Mouse (Mus musculus) mouse embryonic stem cell (cell line): ENCODE data around the gene Ppara.
"Not testable (repeated sequence)": the region's sequence is repeated elsewhere in the genome, so short reads cannot be mapped to it uniquely, and the experiment has no call there.

ENCODE experiments used
- in situ Hi-C, 2 experiments: fragments of 300-500 bp; cut with MboI; formaldehyde crosslinking; loops; 1 replicate in 1 of 2; 3 replicates in 1 of 2; pipeline ENCODE4 v1.14.3; 2019 to 2020; ENCODE audit warnings: low sequenced_read_pairs in 2 of 2, low pct_unique_long_range_greater_than_20kb in 1 of 2, mixed read lengths in 1 of 2; ENCODE audit not compliant: unreplicated experiment in 1 of 2

Ppara gene

DNA sequence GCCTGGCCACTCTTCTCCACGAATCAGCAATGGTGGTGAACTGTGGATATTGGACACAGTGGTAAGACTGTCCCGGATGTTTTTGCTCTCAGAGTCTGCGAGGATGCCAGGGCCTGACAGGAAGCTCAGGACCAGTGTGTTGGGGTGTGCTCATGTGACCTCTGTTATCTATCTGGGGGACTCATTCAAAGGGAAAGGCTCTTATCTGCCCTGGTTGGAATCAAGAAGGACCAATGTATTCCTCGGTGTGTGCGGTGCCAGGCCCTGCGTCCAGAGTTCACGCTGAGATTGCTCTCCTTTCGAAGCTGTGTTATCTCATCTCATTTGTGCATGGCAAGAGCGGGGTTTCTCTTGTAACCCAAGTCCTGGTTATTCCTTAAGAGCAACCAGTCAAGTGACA lies 39.6 kb downstream of the Ppara start:
- in situ Hi-C loops, result no loop called here

DNA sequence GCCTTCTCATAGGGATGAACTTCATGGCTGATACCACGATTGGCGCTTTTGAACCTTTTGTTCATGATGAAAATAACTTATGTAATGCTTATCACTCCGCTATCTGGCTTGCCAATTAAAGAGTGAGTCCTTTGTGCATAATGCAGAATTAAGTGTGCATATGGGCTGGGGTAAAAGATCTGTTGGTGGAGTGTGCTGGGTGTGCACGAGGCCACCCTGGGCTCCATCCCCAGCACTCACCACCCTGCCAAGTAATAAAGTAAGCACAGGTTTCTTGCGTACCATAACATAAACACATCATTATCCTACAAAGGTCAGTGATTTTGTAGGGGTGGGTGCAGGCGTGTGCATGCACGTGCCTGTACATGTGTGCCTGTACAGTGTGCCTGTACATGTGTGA lies 40.2 kb downstream of the Ppara start:
- in situ Hi-C loops, result no loop called here

DNA sequence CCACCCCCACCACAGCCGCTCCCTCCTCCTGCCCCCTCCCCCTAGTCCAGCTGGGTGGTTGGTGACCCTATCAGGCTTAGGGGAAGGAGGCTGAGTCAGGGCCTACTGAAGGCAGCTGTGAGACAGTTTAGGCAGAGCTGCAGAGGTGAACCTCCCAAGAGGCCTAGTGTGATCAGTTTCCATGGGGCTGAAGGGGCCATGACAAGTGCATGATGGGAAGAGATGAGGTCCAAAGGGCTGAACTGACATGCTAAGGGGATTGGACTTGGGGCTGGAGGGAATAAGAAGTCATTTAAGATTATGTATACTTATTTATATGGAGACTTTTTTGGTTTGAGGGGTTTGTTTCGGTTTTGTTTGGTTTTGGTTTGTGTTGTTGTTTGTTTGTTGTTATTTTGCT lies 41.5 kb downstream of the Ppara start:
- in situ Hi-C loops, result no loop called here

DNA sequence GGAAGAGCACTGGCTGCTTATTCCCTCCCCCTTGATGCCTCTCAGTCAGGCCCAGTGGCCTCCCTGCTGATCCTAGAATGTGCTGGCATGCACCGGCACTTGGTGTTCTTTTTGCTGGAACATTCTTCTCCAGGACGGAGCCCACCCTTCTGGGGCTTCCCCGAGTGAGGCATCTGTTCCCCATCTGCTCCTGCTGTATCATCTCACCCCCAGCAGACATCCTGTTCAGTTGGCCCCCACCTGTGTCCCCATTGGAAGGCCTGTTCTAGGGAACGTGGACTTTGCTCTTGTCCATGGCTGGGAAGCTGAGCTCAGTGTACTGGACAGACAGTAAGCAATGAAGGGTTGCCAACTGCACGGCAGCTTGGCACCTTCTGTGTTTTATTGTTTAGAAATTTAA lies 42.0 kb downstream of the Ppara start:
- in situ Hi-C loops, result no loop called here

DNA sequence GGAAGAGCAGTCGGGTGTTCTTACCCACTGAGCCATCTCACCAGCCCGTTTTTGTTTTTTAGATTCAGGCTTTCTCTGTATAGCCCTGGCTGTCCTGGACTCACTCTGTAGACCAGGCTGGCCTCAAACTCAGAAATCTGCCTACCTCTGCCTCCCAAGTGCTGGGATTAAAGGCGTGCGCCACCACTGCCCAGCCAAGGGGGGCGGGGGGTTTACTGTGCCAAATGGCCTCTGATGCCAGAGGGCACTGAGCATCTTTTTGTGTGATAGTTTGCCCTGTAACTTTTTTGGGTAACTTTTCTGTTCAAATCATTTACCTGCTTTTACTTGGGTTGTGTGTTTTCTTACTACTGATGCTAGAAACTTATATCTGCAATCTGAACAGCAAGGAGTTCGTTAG lies 44.1 kb downstream of the Ppara start:
- in situ Hi-C loops, result not testable (repeated sequence)

DNA sequence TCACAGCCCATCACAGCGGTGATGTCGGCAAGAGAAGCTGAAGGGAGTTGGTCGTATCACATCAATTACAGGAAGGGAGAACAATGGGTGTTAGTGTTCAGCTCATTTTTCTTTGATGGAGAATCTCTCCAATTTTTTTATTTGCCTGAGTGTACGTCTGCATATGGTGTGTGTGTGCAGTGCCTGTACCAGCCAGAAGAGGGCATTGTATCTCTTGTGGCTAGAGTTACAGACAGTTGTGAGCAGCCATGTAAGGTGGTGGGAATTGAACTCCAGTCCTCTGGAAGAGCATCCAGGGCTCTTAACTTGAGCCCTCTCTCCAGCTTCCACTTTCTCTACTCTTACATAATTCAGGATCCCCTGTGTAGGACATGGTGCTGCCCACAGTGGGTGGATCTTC lies 48.4 kb downstream of the Ppara start:
- in situ Hi-C loops, result no loop called here

DNA sequence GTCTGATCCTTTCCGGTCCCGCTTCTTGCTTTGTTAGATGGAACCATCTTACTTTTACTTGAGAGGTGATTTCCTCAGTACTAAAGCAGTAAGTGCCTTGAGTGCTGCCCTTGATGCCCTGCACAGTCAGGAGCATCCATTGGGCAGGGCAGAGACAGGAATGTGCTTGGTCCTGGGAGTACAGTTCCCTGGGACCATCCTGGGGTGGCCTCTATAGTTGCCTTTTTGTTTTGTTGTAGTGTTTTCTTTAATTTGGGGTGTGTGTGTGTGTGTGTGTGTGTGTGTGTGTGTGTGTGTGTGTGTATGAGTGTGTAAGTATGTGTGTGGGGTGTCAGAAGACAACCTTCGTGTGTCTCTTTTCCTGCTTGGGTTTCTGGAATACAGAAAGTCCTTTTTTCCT lies 49.6 kb downstream of the Ppara start:
- in situ Hi-C loops, result no loop called here

DNA sequence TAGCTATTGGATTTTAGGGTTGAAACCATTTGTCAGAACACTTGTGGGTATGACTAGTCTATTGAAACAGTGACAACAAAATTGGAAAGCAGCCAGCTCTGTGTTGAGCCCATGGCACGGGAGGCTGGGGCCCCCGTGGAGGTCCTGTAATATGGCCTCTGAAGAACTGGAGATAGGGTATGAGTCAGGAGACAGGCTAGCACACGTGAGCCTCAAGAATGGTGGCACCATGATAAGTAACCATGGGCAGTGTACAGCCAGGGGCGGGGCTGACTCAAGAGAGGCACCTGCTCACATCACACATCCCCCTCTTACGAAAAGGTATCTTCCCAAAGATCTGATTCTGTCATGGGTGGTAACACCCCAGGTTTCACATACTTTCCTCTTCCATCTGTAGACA lies 51.9 kb downstream of the Ppara start:
- in situ Hi-C loops, result no loop called here

DNA sequence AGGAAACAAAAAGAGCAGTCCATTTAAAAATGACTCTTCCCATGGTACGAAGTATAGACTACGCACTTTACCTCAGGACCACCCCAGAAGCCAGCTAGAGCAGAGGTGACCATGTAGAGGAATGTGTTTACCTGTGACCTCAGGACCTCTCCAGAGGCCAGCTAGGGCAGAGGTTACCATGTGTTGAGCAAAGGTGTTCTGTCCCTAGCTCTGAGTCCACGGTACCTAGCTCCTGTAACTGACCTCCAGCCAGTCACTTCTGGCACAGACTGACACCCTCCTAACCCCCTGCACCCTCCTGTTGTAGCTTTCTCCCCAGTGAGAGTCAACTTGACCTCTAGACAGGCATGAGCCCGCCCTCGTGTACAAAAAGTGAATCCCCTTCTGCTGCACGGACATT lies 52.7 kb downstream of the Ppara start:
- in situ Hi-C loops, result no loop called here

DNA sequence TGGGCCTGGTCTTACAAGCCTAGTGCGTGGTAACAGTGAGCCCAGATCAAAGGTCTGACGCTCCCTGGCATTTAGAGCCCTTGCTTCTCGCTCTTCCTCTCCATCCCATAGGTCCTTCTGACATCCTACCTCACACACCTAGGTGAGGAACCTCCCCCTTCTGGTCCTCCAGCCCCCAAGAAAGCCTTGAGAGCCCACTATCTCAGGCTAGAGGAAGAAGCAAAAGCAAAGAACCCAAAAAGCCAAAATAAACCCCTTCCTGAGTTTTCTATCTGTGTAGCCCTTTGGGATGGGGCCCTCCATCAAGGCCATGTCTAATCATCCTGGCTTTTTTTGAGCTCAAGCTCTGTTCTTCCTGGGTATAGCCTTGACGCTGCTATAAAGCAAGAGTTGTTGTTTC lies 53.3 kb downstream of the Ppara start:
- in situ Hi-C loops, result no loop called here

DNA sequence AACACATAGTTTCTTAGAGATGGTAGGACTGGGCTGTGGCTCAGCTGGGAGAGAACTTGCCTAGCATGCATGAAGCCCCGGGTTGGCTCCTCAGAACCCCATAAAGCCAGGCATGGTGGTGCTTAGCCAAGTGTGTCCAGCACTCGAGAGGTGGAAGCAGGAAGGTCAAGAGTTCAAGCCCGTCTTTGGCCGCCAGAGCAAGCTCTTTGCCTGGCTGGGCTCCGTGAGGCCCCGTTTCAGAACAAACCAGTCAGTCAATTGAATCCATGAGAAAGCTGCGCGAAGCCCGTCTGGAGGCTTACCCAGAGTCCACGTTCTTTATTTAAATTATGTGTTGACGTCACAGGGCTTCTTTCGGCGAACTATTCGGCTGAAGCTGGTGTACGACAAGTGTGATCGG lies 53.9 kb downstream of the Ppara start:
- in situ Hi-C loops, result no loop called here

DNA sequence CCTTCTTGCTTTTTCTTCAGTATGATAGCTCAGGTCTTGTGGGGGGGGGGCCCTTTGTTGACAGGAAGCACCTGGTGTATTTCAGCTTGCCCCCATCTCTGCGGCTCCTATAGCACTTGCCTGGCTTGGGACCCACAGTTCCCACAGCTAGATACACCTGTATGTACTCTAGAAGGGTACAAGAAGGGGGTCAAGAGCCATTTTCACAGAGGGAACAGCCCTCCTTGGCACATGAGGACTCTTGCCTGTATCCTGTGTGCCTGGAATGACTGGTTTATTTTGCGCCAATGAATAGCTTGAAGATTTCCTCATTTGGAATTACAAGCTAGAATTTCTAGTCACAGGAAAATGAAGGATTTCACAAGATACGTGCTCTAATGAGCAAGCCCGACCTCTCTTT lies 56.7 kb downstream of the Ppara start:
- in situ Hi-C loops, result no loop called here

DNA sequence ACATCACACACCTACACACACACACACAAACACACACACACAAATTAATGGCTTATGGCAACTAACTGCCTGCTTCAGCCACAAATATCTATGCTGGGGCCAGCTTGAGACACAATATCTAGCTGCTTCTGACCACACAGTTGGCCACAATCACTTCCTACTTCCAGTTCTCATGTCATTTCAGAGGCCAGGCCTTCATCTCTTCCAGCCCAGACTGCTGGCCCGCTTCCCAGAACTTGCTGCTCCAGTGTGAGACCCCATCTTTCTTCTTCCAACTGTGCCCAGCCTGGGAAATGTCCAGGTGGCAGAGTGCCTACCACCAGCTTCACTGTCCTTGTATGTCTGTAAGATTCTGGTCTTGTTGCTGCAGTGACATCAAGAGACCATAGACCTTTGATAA lies 58.0 kb downstream of the Ppara start:
- in situ Hi-C loops, result no loop called here

DNA sequence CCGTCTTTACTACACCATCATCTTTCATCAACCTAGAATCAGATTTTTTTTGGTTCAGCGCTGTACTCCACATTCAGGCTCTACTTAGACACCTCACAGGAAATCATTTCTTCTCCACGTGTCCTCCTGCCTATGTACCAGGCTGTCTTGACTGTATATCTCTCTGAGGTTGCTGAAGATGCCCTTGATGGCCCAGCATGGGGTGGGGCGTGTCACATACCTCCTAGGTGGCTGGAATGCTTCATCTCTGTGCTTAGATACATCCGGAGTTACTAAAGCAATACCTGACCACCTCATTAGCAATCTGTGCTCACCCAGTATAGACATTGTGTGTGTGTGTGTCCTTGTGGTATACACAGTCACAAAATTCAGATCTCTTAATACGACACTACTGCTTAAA lies 60.7 kb downstream of the Ppara start:
- in situ Hi-C loops, result no loop called here

DNA sequence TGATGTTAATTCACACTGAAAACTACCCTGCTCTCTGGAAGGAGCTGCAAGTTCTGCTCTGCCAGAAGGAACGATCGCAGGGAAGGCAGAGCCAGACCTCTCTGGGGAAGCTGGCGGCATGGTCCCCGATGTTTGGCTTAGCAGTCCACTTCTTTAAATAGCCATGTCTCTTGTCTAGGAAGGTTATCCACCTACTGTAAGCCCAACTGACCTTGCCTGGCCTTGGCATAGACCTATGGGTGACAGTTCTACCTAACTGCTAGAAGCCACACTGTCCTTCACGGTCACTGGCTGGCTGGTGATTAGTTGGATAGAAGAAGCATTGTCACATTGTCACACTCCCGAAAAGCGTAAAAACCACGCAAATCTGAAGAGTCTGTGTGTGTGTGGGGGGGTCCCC lies 63.9 kb downstream of the Ppara start:
- in situ Hi-C loops, result no loop called here

DNA sequence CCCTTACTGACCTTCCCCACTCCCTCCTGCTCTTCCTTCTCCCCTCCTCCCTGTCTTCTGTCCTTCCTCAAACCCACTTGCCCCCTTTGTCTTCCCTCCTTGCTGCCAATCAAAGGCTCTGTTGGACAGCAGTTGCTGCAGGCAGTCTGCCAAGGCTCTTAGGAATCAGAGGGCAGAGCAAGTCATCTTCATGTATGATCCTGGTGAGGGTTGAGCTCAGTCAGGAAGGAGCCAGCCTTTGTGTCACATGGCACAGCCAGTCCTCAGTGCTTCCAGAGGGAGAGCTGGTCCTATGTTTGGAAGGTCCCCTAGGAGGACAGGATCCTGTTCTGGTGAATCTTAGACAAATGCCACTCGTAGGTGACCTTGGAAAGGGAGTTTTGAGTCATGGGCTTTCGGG lies 68.1 kb downstream of the Ppara start:
- in situ Hi-C loops, result no loop called here

DNA sequence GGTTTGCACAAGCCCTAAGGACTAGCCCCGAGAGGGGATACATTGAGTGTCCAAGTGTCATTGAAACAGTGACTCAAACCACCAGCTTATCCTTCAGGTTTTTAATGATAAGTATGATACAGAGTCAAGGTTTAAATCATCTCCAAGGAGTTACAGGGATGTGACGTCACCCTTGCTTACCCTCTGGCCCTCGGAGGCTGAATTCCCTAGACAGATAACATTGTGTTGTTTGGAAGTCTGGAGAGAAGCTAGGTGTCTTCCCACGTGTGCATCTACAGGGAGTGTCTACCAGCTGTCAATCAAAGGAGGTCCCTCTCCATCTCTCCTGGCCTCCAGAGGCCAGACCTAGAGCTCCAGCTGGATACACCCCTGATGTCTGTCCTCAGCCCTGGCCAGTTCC lies 72.1 kb downstream of the Ppara start:
- in situ Hi-C loops, result no loop called here

DNA sequence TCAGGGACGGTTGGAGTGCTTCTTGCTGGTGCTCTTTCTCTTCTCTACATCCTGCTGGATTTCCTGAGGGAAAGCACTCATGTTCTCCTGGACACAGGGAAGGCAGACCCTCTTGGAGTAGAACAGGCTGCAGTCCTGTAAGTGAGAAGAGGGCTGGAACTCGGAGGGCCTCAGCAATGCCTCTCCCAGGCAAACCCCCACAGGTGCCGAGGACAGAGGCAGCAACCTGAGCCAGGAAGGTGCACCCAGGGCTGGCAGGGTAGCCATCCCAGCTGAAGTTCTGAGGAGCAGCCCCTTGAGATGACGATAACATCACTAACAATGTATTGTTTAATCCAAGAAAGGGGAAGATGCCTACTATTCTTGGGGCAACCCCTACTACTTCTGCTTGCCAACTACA lies 72.6 kb downstream of the Ppara start:
- in situ Hi-C loops, result no loop called here

DNA sequence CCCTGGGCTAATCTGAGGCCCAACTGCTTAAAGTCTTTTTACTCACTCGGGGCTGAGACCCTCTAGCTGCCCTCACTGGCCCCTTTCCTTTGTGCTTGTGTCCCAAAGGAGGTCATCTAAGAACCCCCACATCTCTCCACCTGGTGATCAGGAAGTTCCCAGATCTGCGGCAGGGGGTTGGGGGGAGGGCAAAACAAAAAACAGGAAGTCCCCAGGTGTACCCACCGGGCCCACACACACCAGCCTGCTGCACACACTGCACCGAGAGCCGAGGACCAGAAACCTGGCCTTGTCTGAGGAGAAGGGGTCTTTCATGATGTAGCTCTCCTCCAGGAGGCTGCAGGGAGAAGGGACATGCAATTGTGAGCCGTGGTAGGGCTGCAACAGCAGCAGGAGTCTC lies 73.2 kb downstream of the Ppara start:
- in situ Hi-C loops, result no loop called here

DNA sequence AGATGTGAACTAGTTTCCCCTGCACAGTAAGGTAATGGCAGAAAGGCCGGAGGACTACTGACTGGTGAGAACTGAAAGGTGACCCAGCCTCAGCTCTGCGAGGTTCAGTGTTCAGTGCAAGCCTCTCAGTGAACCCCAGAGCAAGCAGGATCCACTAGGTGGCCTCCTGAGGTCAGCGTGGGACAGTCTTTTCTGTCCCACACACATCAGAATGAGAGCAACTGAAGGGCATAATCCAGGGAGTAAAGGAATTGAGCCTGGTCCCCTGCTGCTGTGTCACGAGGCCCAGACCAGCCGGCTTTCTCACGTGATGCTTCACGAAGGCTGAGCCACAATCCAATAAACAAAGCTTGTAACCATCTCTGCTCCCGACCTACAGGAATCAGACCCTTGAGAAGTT lies 73.7 kb downstream of the Ppara start:
- in situ Hi-C loops, result no loop called here

DNA sequence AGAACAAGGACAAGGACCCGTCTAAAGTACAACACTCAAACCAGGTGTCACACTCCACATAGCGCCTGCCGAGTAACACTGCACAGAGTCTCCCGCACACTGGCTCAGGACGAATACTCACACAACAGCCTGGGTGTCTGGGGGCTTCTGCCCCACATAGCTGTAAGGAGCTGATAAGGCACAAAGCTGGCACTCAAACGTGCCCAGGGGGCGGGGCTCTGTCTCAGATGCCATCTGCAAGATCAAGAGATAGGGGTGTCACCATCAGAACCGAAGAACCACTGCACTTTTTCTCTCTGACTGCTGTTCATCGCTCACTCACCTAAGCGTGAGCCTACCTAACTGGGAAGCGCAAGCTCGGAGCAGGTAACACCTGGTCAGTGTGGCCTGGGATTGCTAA lies 74.3 kb downstream of the Ppara start:
- in situ Hi-C loops, result no loop called here

DNA sequence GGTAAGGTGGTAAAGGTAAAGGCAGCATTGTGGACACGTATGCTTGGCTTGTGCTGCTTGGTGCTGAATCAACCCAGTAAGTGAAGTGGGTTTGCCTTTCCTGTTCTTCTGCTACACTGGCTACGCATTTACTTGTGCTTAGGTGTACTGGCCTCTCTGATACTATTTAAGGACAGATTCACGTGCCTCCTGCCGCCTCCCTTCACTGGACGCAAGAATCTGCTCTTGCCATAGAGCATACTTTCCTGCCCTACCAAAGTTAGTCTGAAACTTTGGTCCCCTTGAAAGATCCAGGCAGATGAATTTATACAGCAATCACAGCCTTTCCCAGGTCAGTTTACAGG lies 75.7 kb downstream of the Ppara start:
- in situ Hi-C loops, result no loop called here
